Mouse (Mus musculus) G1E-ER4 (cell line): ENCODE data around the gene Gphn. TPM values are rescaled to one million over a fixed set of nuclear protein-coding genes. Genes with fewer than 3 reads are reported as not detected.

Experiments used
- GATA1 ChIP-seq: IDR thresholded peaks from one replicate; pipeline ENCODE4 v1.8.0; 2012; ENCODE audit warnings: low read length, inconsistent platforms
- polyA plus RNA-seq: library from polyadenylated mRNA; stranded (reverse); fragments of >175 nt; gene quantifications from 2 replicates; pipeline ENCODE4 v1.2.3, GENCODE M21; 2012

The Gphn gene
- polyA plus RNA-seq, 1 experiment = 24.0 TPM

DNA sequence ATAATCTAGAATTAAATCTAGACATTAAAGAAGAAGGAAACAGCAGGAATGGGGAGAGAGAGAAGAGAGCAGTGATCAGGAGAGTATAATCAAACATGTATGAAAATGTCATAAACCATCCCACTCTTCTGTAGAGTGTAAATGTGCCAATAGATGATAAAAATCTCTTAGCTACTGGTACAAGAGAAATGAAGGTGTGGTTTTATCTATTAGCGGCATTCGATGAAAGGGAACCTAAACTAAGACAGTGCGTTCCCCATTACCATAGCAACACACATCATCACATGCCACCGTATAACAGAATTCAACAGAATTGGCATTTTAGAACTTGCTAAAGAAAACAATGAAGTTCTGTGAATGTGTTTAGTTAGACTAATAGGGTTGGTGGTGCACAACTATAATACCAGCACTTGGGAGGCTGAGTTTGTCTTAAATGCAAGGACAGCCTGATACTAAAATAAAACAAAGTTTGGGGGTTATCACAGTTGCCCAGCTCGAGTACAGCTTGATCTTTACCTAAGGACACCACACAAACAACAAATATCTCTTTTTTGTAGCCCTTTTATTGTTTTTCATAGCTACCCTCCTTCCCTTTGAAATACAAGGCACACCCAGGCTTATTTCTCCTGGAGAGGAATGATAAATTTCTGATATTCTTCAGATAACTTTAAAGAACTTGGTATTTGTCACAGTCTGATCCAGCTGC lies 452.1 kb downstream of the Gphn start:
- no peak for TF ChIP-seq GATA1

DNA sequence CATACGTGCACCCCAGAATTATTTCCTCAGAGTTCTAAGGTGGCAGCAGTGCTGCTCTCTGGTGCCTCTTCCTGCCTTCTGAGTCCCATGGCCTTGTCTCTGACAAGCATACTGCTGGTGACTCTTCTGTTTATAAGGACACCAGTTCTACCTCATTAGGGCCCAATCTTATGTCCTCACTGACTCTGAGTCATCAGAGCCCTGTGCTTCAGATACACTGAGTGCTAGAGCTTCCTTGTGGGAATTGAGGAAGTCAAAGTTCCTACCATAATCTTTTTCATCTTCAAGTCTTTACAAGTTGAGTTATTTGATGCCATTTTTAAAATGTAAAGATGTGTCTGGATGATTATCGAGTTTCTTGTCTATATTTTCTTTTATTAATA lies 452.6 kb downstream of the Gphn start:
- TF ChIP-seq GATA1 = no peak

GRCm38 (mm10) chr12:78681048-78681447 lies 454.9 kb downstream of the Gphn start:
- TF ChIP-seq GATA1 = no peak

DNA sequence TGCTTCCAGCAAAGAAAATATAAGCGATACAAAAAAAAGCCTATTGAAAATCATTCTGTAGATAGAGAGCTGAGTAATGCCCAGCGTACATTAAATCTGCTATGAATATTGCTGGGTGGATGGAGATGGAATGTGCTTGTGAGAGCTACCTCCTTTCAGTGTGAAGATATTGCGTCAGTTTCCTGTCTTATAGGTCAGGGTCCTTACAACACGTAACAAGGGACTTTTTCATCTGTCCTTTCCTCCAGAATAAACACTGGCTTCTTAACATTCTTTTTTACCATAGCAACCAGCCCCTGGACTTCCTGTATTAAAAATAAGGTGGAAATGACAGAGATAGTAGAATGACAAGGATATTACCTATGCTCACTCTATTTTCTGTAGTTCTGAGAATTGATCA lies 456.1 kb downstream of the Gphn start:
- no peak for TF ChIP-seq GATA1

DNA sequence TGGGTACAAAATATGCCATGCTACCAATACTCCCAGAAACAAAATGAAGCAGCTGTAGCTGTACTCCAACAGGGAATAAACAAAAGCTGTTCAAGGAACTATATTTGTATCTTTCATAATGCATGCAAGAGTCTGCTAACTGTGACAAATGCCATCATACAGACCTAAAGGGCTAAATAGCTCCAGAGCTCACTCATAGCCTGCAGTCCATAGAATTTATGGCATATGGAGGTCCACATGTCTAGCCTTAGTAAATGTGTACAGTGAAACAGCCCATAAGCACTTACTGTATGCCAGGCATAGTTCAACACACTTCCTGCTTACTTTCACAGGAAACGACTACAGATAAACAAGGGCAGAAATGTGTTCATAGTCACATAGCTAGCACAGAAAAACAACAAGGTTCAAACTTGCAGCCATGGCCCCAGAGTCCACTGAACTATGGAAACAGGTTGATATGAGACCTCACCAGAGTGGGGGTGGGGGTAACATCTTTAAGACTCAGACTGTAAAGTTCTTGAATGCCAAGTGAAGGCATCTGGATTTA lies 459.6 kb downstream of the Gphn start:
- TF ChIP-seq GATA1 = no peak

DNA sequence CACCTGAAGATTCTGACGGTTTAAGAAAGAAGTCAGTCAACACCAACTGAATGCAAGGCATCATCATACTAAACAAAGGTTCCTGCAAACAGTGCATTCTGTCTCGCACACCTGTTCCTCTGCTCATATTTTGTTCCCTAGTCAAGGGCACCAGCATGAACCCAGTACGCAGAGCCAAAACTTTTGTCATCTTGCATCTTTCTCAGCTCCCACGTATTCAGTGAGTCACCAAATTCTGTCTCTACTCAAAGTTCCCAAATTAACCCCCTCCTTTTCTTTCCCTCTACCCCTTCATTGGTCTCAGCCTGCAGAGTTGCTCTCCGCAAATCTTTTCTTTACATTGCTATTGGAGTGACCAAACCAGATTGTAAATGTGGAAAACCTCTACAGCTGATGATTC lies 462.7 kb downstream of the Gphn start:
- no peak for TF ChIP-seq GATA1

DNA sequence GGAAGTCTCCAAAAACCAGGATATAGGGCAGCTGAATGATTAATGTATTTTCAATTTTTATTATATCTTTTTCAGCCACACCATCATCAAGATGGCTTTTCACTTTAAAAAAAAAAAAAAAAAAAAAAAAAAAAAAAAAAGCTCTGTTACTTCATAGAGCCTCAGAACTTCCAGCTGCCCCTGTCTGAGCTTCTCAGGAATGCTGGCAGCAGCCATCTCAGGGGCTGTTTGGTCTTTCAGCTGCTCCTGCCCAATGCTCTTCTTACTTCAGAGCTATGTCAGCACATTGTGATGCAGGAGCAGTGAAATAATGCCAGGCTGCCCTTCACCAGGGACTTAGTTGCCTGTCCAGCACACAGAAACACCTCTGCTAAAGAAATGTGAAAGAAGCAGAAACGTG lies 465.1 kb downstream of the Gphn start, which contains the start of gene Fam71d:
TSS of gene Fam71d (plus strand) at position 211 of the 400 bp plus-strand sequence.
- no peak for TF ChIP-seq GATA1

DNA sequence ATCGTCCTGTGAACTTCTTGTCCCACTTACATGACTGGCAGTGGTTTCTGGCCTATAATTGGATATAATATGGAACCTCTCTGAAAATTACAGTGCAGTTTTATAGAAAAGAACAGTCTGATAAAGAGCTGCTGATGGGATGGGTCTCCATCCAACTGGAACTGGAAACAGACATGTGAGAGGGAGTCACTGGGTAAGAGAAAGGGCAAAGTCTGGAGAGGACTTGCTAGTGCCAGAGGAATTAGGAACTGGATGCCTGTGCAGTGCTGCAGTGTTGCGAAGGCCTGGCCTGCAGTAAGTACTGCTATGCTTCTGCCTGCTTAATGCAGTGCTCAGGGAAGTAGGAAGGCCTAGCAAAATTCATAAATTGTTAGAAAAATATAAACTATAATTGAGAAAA lies 467.1 kb downstream of the Gphn start:
- no peak for TF ChIP-seq GATA1

DNA sequence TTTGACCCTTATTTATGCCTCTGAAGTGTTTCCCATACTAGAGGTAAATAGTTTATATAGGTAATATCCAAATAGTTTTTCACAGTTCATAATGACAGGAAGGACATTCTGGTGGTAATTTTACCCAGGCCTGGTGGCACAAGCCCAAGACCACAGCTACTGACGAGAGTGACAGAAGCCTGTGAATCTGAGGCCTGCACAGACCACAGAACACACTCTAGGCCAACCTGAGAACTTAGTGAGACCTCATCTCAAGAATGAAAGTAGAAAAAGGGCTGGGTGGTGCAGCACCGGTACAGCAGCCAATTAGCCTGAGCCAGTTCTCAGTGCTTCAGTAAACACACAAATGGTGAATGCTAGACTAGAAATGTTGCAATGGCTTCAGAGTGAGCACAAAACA lies 491.6 kb downstream of the Gphn start:
- no peak for TF ChIP-seq GATA1

- TF ChIP-seq GATA1 = no peak
These were observed 501.5 kb downstream of the Gphn start for GRCm38 (mm10) chr12:78727723-78728122.

Other genes starting within 250 kb of the Gphn start
- not detected in 2 replicates for gene Gm6657, start 32.1 kb upstream of the Gphn start, polyA plus RNA-seq